Mouse (Mus musculus) ES-E14 (cell line): Measurements from ENCODE around the gene Bex6. TPM values are rescaled to one million over a fixed set of nuclear protein-coding genes. Genes with fewer than 3 reads are reported as not detected.
A peak's percentile ranks its signal among the peaks of the same experiment; 100 is the strongest.

Experiments used
- DNase-seq: peaks from one replicate; pipeline ENCODE4 v3.0.0-alpha.2; 2013; ENCODE audit warnings: low read depth, low spot score
- H3K27ac ChIP-seq: 2 replicates; pipeline ENCODE4 v1.5.1; 2012; ENCODE audit warnings: low read depth, mild to moderate bottlenecking, low read length, moderate library complexity, mixed read lengths; ENCODE audit not compliant: poor library complexity, insufficient read depth, severe bottlenecking
- H3K36me3 ChIP-seq: 2 replicates; pipeline ENCODE4 v1.6.1; 2012; ENCODE audit warnings: mild to moderate bottlenecking, low read length, moderate library complexity, mixed read lengths; ENCODE audit not compliant: control insufficient read depth, poor library complexity, insufficient read depth, severe bottlenecking
- H3K4me1 ChIP-seq, 2 experiments: fragments of 150-350 bp in 1 of 2; sonication (generic) in 1 of 2; 2 replicates each; pipeline ENCODE4 v1.6.1; 2012; ENCODE audit warnings: low read length in 2 of 2, mild to moderate bottlenecking in 1 of 2, mixed read lengths in 1 of 2; ENCODE audit not compliant: control insufficient read depth in 2 of 2, insufficient read depth in 2 of 2, poor library complexity in 1 of 2
- H3K4me3 ChIP-seq, 2 experiments: fragments of 150-350 bp in 1 of 2; sonication (generic) in 1 of 2; 2 replicates each; pipeline ENCODE4 v1.5.1; 2012; ENCODE audit warnings: low read length in 2 of 2, low read depth in 1 of 2, mild to moderate bottlenecking in 1 of 2, mixed read lengths in 1 of 2; ENCODE audit not compliant: insufficient read depth in 1 of 2, poor library complexity in 1 of 2, severe bottlenecking in 1 of 2
- H3K9ac ChIP-seq: 2 replicates; pipeline ENCODE4 v1.6.1; 2012; ENCODE audit warnings: low read depth, mild to moderate bottlenecking, low read length, mixed read lengths; ENCODE audit not compliant: poor library complexity, insufficient read depth, severe bottlenecking
- H3K9me3 ChIP-seq: fragments of 150-350 bp; sonication (generic); 2 replicates; pipeline ENCODE4 v1.6.1; 2012; ENCODE audit warnings: low read depth, mild to moderate bottlenecking, low read length; ENCODE audit not compliant: control insufficient read depth, insufficient read depth
- CHD2 ChIP-seq: IDR thresholded peaks from 2 replicates; pipeline ENCODE4 v1.6.1; 2014; ENCODE audit warnings: mild to moderate bottlenecking, low read depth, low read length, inconsistent platforms
- HCFC1 ChIP-seq: IDR thresholded peaks from 2 replicates; pipeline ENCODE4 v1.6.1; 2012; ENCODE audit warnings: low read length, inconsistent platforms, borderline replicate concordance; ENCODE audit not compliant: insufficient read depth
- MAFK ChIP-seq: IDR thresholded peaks from 2 replicates; pipeline ENCODE4 v1.6.1; 2014; ENCODE audit warnings: mild to moderate bottlenecking, low read depth, low read length, inconsistent platforms; ENCODE audit not compliant: insufficient read depth
- ZC3H11A ChIP-seq: IDR thresholded peaks from 2 replicates; pipeline ENCODE4 v1.6.1; 2012; ENCODE audit warnings: low read depth, mild to moderate bottlenecking, inconsistent platforms, low read length, borderline replicate concordance
- ZNF384 ChIP-seq: IDR thresholded peaks from 2 replicates; pipeline ENCODE4 v1.6.1; 2012; ENCODE audit warnings: low read depth, low read length, inconsistent platforms
- in situ Hi-C, 2 experiments: fragments of 600-800 bp; cut with MboI; formaldehyde crosslinking; loops; one replicate each; pipeline ENCODE4 v1.15.1; 2025; ENCODE audit warnings: low sequenced_read_pairs in 2 of 2, inconsistent platforms in 1 of 2; ENCODE audit not compliant: unreplicated experiment in 2 of 2
- total RNA-seq: library from RNA; depleted of rRNA; stranded (reverse); fragments of 300-350 nt; gene quantifications from 2 replicates; pipeline ENCODE4 v1.2.3, GENCODE M21; 2012; rRNA removed

The Bex6 gene
- total RNA-seq = 1.4 and 1.6 TPM in 2 replicates

GRCm38 (mm10) chr16:32179333-32179901, at the start of gene Bex6:
TSS of gene Bex6 (plus strand) at chr16:32179823.
- in situ Hi-C loops = no loop called here
- DNase-seq = no peak
- no peak within 1 kb of the TSS for H3K4me3 ChIP-seq
- peaks cover 2 to 5% of the 10 kb centered on the region in 2 experiments; a peak in 1 of 4 replicates for H3K4me1 ChIP-seq
- H3K9me3 ChIP-seq = no peaks in the 10 kb centered on the region
- H3K9ac ChIP-seq = no peak within 1 kb of the TSS
- no peaks in the 10 kb centered on the region for H3K36me3 ChIP-seq
- TF ChIP-seq ZNF384 (no peak), HCFC1 (no peak), ZC3H11A (no peak), MAFK (no peak), CHD2 (no peak)
- no peak within 1 kb of the TSS for H3K27ac ChIP-seq

- Histone ChIP-seq H3K36me3 (no peaks in the 10 kb centered on the region; the same call in 1 of the 2 replicates), H3K9me3 (no peaks in the 10 kb centered on the region), H3K4me3 (peak overlapping the region; percentile 65), H3K27ac (peak overlapping the region; percentile 75), H3K4me1 (peaks cover 6 to 13% of the 10 kb centered on the region in 2 experiments; a peak in 3 of 4 replicates), H3K9ac (peak overlapping the region; percentile 81)
- TF ChIP-seq CHD2 (no peak), ZC3H11A (no peak), HCFC1 (no peak), ZNF384 (no peak), MAFK (no peak)
- in situ Hi-C loops = no loop called here
- DNase-seq = no peak
Measured at GRCm38 (mm10) chr16:32130190-32130826, 49.3 kb upstream of the Bex6 start.

DNA sequence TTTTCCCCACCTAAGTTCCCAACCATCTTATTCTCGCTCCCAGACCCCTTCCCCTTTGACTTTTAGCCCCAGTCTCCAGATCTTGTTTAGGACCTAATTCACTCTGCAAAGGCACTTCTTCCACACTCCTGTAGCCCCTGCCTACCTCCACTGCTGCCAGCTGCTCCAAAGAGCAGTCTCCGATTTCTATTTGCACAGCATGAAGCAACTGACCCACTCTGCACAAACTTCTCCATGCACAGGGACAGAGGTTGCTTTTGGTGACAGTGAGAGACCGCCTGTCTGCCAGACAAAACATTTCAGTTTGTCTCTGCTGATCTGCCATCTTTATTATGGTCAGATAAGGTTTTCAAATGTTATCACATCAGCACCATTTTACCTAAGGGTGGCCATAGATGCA, 46.5 kb upstream of the Bex6 start:
- no peaks in the 10 kb centered on the region; the same call in 1 of the 2 replicates for H3K36me3 ChIP-seq
- TF ChIP-seq HCFC1 (no peak), ZNF384 (no peak), MAFK (no peak)
- no peak for DNase-seq
- H3K27ac ChIP-seq = no peak overlapping the region
- 0 out of 2 replicates have a peak overlapping the region, but pooled peaks have one; percentile 4 for H3K9ac ChIP-seq
- H3K4me3 ChIP-seq = no peak overlapping the region
- H3K4me1 ChIP-seq = peaks cover 6 to 8% of the 10 kb centered on the region in 2 experiments; a peak in 3 of 4 replicates
- no peaks in the 10 kb centered on the region for H3K9me3 ChIP-seq
- in situ Hi-C loops = no loop called here

DNA sequence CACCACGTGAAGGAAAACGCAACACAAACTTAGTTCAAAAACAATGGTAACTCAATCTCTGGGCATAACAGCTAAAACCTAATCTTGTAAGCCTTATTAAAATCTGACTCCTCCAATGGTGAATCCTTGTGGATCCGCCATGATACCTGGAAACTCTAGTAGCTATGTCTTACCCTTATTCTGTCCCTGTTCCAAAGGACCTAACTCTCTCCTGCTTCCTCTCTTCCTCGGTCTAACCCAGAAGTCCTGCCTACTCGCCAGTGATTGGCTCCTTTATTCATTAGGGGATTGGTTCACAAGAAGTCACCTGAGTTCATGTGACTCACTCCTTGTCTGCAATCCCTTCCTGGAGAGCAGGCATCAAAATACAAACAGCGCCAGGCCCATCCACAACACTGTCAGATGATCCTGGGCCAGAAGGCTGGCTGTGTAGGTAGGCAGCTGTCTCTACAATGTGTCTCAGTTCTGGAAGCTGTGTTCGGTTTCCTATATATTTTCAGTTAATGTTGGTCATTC, 43.7 kb upstream of the Bex6 start:
- DNase-seq = no peak
- H3K9ac ChIP-seq = peak overlapping the region; percentile 65
- in situ Hi-C loops = no loop called here
- H3K27ac ChIP-seq = peak overlapping the region; percentile 50; the same call in 1 of the 2 replicates
- no peaks in the 10 kb centered on the region for H3K9me3 ChIP-seq
- H3K36me3 ChIP-seq = no peaks in the 10 kb centered on the region; the same call in 1 of the 2 replicates
- peak overlapping the region; percentile 52 to 70 for H3K4me3 ChIP-seq
- TF ChIP-seq CHD2 = no peak
- TF ChIP-seq ZNF384 = no peak
- TF ChIP-seq ZC3H11A = no peak
- no peak for TF ChIP-seq HCFC1
- TF ChIP-seq MAFK = no peak
- peaks cover 0 to 2% of the 10 kb centered on the region in 2 experiments; a peak in 1 of 4 replicates for H3K4me1 ChIP-seq
